Mouse (Mus musculus) G1E (cell line): ENCODE data around the gene Hpf1.

Source experiments
- CTCF ChIP-seq: IDR thresholded peaks from 2 replicates; pipeline ENCODE4 v1.5.1; 2012; ENCODE audit warnings: low read depth, low read length, inconsistent platforms, mixed read lengths
- TAL1 ChIP-seq: conservative IDR thresholded peaks from 2 replicates; pipeline ENCODE4 v1.6.1; 2012; ENCODE audit warnings: low read depth, low read length, inconsistent platforms, mixed read lengths

DNA sequence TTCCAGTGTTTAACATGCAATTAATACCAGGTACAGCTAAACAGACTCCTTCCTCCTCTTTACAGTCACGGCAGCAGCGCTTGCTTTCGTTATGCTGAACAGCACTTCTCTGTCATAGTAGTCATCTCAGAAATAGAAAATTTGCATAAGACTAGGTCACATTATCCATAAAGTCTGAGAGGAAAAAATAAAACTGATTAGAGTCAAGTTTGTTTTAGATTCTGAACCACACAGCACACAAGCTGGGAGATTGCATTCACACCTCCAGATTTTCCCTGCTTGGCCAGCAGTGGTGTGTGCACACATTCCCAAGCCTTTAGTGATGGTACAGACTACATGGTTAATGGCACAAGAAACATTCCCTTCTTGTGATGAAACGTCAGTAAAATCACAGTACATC lies 21.9 kb downstream of the Hpf1 start:
- no peak for TF ChIP-seq CTCF
- no peak for TF ChIP-seq TAL1
